ENCODE assay signal across 18 mouse cellular contexts in genomic region chr16:57893698-57894352, GRCm38 (mm10).
DNase-seq lines count a peak whose midpoint lies in the region; ATAC-seq lines count a peak whose summit lies in the region.
"Had no signal": no experiment of that assay in that cellular context is flagged by ENCODE, and none has a peak within 500 bp of the region (broad histone marks: within the 10 kb centered on the region; RNA-seq: fewer than 3 reads in every experiment).

No protein-coding gene starts in this region.

- intact Hi-C loops in left cerebral cortex, postnatal 4 days (cut with DNase I), result no loop called here

- H3K9me3 ChIP-seq in forebrain, embryonic 16.5 days (ENCODE audit: control insufficient read depth, low read length), result no peaks in the 10 kb centered on the region
- H3K9me3 ChIP-seq in forebrain, embryonic 13.5 days (replicated peaks), result no peaks in the 10 kb centered on the region
- no peaks in the 10 kb centered on the region for H3K9me3 ChIP-seq in hindbrain, embryonic 16.5 days (ENCODE audit: control insufficient read depth, low read length)
- H3K9me3 ChIP-seq: embryonic facial prominence, embryonic 13.5 days; limb, embryonic 15.5 days; liver, embryonic 15.5 days; midbrain, embryonic 15.5 days had no signal

- no peak overlapping the region for H3K4me3 ChIP-seq in forebrain, embryonic 16.5 days (replicated peaks; ENCODE audit: low read length)
- H3K4me3 ChIP-seq in forebrain, embryonic 13.5 days, result no peak overlapping the region
- no peak overlapping the region for H3K4me3 ChIP-seq in hindbrain, embryonic 16.5 days (ENCODE audit: low read length)
- H3K4me3 ChIP-seq: embryonic facial prominence, embryonic 13.5 days; heart, adult 2 months; limb, embryonic 15.5 days; liver, embryonic 15.5 days; midbrain, embryonic 15.5 days had no signal

- peak; percentile 64; the same call in 1 of the 2 replicates for ATAC-seq in forebrain, embryonic 16.5 days
- no peak for ATAC-seq in forebrain, embryonic 13.5 days
- peak; percentile 61 for ATAC-seq in hindbrain, embryonic 16.5 days
- ATAC-seq: midbrain, embryonic 15.5 days had no signal

- H3K27me3 ChIP-seq in forebrain, embryonic 16.5 days (replicated peaks; ENCODE audit: control insufficient read depth, insufficient read depth, low read length), result no peaks in the 10 kb centered on the region
- no peaks in the 10 kb centered on the region for H3K27me3 ChIP-seq in forebrain, embryonic 13.5 days
- H3K27me3 ChIP-seq in hindbrain, embryonic 16.5 days (replicated peaks; ENCODE audit: control insufficient read depth, insufficient read depth, low read length), result no peaks in the 10 kb centered on the region
- H3K27me3 ChIP-seq: embryonic facial prominence, embryonic 13.5 days; limb, embryonic 15.5 days; liver, embryonic 15.5 days; midbrain, embryonic 15.5 days had no signal

- peak; percentile 52 for DNase-seq in left cerebral cortex, postnatal 4 days
- no peak for DNase-seq in left cerebral cortex, adult 9 months (ENCODE audit: low spot score in 2 of 2)
- DNase-seq in cerebellum, adult 18-20 months, result peak; percentile 13 to 16
- no peak for DNase-seq in testis, postnatal 14 days (ENCODE audit: low spot score)
- DNase-seq in heart, adult 8-10 months (ENCODE audit: low spot score), result no peak
- DNase-seq: gastrocnemius, postnatal 10 days; kidney, adult 11 months; layer of hippocampus, postnatal 36 days; retina, postnatal 1 day; thymus, postnatal 14 days had no signal

- H3K36me3 ChIP-seq in forebrain, embryonic 16.5 days (ENCODE audit: control insufficient read depth, insufficient read depth), result no peaks in the 10 kb centered on the region
- no peaks in the 10 kb centered on the region for H3K36me3 ChIP-seq in forebrain, embryonic 13.5 days (ENCODE audit: poor library complexity, severe bottlenecking)
- H3K36me3 ChIP-seq in hindbrain, embryonic 16.5 days (ENCODE audit: control insufficient read depth, insufficient read depth, low read length), result no peaks in the 10 kb centered on the region
- H3K36me3 ChIP-seq: embryonic facial prominence, embryonic 13.5 days; limb, embryonic 15.5 days; liver, embryonic 15.5 days; midbrain, embryonic 15.5 days had no signal

- peaks cover 3% of the 10 kb centered on the region; the same call in 1 of the 2 replicates for H3K4me1 ChIP-seq in forebrain, embryonic 16.5 days (replicated peaks; ENCODE audit: control insufficient read depth, insufficient read depth, low read length)
- H3K4me1 ChIP-seq in forebrain, embryonic 13.5 days, result no peaks in the 10 kb centered on the region
- H3K4me1 ChIP-seq in hindbrain, embryonic 16.5 days (ENCODE audit: control insufficient read depth, insufficient read depth, low read depth, low read length), result no peaks in the 10 kb centered on the region
- H3K4me1 ChIP-seq: limb, embryonic 15.5 days; liver, embryonic 15.5 days; midbrain, embryonic 15.5 days had no signal

- no peak overlapping the region for H3K4me2 ChIP-seq in forebrain, embryonic 16.5 days (ENCODE audit: low read length)
- H3K4me2 ChIP-seq in forebrain, embryonic 13.5 days, result no peak overlapping the region
- no peak overlapping the region for H3K4me2 ChIP-seq in hindbrain, embryonic 16.5 days (ENCODE audit: low read length)
- H3K4me2 ChIP-seq: embryonic facial prominence, embryonic 13.5 days; limb, embryonic 15.5 days; liver, embryonic 15.5 days; midbrain, embryonic 15.5 days had no signal

- no peak overlapping the region for H3K27ac ChIP-seq in forebrain, embryonic 16.5 days (ENCODE audit: low read length)
- H3K27ac ChIP-seq in forebrain, embryonic 13.5 days, result no peak overlapping the region
- H3K27ac ChIP-seq in hindbrain, embryonic 16.5 days (ENCODE audit: low read depth, low read length), result no peak overlapping the region
- H3K27ac ChIP-seq: embryonic facial prominence, embryonic 13.5 days; heart, adult 2 months; limb, embryonic 15.5 days; liver, embryonic 15.5 days; midbrain, embryonic 15.5 days had no signal

- no peak overlapping the region for H3K9ac ChIP-seq in forebrain, embryonic 16.5 days (replicated peaks; ENCODE audit: low read depth, low read length)
- no peak overlapping the region for H3K9ac ChIP-seq in forebrain, embryonic 13.5 days
- no peak overlapping the region for H3K9ac ChIP-seq in hindbrain, embryonic 16.5 days (ENCODE audit: low read depth, low read length)
- H3K9ac ChIP-seq: embryonic facial prominence, embryonic 13.5 days; limb, embryonic 15.5 days; liver, embryonic 15.5 days; midbrain, embryonic 15.5 days had no signal

- 57% methylated on average over 5 of the region's 5 CpGs for WGBS in forebrain, embryonic 16.5 days
- WGBS in forebrain, embryonic 13.5 days, result 74% methylated on average over 5 of the region's 5 CpGs
- WGBS in hindbrain, embryonic 16.5 days, result 60% methylated on average over 5 of the region's 5 CpGs

Comparison
In these comparisons a context has a peak if more than half of its experiments do, and no peak if none do; other contexts are left out.
1. DNase-seq: peak in left cerebral cortex, postnatal 4 days (single experiment) and cerebellum, adult 18-20 months (2 of 2); none in left cerebral cortex, adult 9 months (0 of 2), testis, postnatal 14 days (single experiment) and heart, adult 8-10 months (single experiment).